Mouse (Mus musculus): ENCODE data around the gene Spint3. TPM values are rescaled to one million over a fixed set of nuclear protein-coding genes. Genes with fewer than 3 reads are reported as not detected.

Gene Spint3
- polyA plus RNA-seq (2017; shearing (Covaris generic)), result not detected

DNA sequence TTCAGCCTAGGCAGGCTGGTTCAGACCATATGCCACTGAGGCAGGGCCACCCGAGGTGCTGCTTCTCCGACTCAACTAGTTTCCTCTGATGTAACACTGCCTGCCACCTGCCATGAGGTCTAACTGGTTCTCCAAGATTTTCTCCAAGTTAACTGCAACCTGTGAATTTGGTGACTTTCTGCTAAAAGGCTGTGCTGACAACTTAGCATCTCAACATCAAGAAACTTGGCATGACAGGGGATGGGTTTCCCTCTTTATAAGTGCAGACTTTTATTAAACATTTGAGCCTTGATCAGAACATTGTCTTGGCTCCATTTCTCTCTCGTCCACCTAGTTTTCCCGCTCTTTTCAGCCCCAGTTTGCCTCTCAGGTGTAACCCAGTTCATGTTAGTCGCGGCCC lies at the start of gene Spint3:
Gene Spint3 (minus strand): TSS at position 101 of the 400 bp plus-strand sequence.

DNA sequence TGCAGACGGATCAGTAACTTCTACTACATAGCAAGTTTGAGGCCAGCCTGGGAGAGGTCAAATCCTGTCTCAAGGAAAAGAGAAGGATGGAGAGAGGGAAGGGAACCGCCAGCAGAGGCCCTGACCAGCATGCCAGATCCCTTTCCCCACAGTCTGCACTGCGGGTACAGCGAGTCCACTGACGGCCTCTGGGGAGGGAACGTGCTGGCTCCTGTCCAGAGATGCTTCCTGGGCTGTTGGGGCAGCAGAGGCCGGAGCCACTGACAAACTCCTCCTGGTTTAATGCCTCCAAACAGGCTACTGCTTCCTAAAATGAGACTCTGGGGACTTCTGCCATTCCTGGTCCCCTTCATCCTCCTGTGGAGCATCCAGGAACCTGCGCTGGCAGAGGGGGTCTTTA lies 40.2 kb upstream of the Spint3 start, which contains the start of the genes Wfdc6b and Wfdc8:
Gene Wfdc6b (plus strand): TSS at position 52 of the 400 bp plus-strand sequence.
Gene Wfdc8 (minus strand): TSS at position 156 of the 400 bp plus-strand sequence.

DNA sequence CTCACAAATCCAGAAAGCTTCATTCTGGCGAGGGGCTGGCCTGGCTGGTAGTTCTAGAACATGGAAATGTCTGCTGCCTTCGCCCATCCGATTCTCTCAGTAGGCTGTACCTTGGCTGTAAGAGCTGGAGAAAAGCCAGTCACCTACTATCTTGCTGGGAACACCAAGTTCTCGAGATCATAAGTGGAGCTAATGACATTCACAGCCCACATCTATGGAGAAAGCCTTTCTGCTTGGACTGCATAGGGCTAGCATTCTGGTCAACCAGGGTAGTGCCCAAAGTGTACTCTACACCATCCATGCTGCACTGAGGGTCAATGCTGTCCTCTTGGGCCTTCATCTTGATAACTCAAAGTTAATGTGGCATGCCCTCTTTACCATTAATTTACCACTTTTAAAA lies 20.2 kb upstream of the Spint3 start, which contains the start of gene Eppin:
Gene Eppin (minus strand): TSS at position 101 of the 400 bp plus-strand sequence.

DNA sequence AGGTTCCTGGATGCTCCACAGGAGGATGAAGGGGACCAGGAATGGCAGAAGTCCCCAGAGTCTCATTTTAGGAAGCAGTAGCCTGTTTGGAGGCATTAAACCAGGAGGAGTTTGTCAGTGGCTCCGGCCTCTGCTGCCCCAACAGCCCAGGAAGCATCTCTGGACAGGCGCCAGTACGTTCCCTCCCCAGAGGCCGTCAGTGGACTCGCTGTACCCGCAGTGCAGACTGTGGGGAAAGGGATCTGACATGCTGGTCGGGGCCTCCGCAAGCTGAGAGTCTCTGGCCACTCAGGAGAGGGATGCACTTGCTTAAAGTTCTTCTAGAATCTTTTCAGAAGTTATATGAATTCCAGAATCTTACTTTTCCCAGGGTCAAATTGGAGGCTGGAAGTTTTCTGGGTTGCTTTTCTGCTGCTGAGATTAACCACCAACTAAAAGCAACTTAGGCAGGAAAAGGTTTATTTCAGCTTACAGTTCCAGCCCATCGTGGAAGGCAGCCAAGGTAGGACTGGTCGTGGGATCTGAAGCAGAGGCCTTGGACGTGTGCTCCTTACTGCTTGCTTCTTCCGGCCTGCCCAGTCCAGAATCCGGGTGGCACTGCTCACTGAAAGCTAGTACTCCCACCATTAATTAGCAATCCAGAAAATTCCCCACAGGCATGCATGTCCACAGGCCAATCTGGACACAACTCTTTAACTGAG lies 11.9 kb upstream of the Spint3 start, which contains the start of gene Wfdc6a:
Gene Wfdc6a (minus strand): TSS at position 423 of the 701 bp plus-strand sequence.

DNA sequence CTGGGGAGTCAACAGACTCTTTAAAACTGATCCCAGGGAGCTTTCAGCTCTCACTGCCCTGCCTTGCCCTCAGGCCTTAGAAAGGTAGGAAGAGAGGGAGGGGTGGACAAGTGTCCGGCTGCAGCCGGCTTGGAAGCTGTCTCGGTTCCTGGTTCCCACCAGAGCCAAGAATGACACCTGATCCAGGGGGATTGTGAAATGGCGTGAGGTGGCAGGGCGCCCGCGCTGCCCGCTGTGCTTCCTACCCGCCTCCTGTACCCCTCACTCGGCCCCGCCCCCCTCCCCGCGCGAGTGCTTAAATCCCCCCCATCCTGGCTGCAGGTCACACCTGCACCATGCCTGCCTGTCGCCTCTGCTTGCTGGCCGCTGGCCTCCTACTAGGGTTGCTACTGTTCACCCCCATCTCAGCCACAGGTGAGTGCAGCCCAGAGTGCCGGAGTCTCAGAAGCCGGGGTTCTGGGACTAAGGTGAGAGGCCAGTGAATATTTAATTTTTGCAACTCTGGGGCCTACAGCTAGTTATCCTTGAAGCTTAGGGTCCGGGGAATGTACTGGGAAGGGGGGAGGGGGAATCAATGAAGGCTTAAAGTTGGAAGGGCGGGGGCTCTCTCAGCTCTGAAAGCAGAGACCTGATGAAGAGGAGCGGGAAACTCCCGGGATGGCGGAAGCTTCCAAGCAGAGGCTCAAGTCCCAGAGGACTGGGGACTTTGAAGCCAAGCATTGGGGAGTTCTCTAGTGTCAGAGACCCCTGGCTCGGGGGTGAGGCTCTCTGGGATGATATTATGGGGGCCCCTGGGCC lies 10.7 kb downstream of the Spint3 start, which contains the start of gene Wfdc2:
Gene Wfdc2 (plus strand): TSS at position 23 of the 798 bp plus-strand sequence.

Other genes with a start within 250 kb of the Spint3 start
- not detected for gene Svs5, start 240.7 kb downstream of the Spint3 start, polyA plus RNA-seq (2017; shearing (Covaris generic))
- 10 to 100 TPM in 1 of 2 experiments, 1 to 10 TPM in 1; 8.3 to 12.3 TPM for gene Slpi, start 184.4 kb downstream of the Spint3 start, polyA plus RNA-seq (2017; shearing (Covaris generic))
- gene Rbpjl, start 170.3 kb downstream of the Spint3 start, polyA plus RNA-seq (2017; shearing (Covaris generic)), result not detected
- not detected for gene Matn4, start 168.3 kb downstream of the Spint3 start, polyA plus RNA-seq (2017; shearing (Covaris generic))
- 10 to 100 TPM in 1 of 2 experiments, 1 to 10 TPM in 1; 2.1 to 10.2 TPM for gene Sdc4, start 129.6 kb downstream of the Spint3 start, polyA plus RNA-seq (2017; shearing (Covaris generic))
- 100 to 1,000 TPM; 109 to 126 TPM for gene Sys1, start 116.5 kb downstream of the Spint3 start, polyA plus RNA-seq (2017; shearing (Covaris generic))
- gene Gm20458, start 112.5 kb downstream of the Spint3 start, polyA plus RNA-seq (2017; shearing (Covaris generic)), result 10 to 100 TPM; 11.8 to 17.1 TPM
- under 1 TPM in 1 of 2 experiments, not detected in 1; 0.24 TPM for gene Trp53tg5, start 99.7 kb downstream of the Spint3 start, polyA plus RNA-seq (2017; shearing (Covaris generic))
- 1 to 10 TPM; 3.5 to 4.9 TPM for gene Dbndd2, start 87.4 kb downstream of the Spint3 start, polyA plus RNA-seq (2017; shearing (Covaris generic))
- gene Pigt, start 75.9 kb downstream of the Spint3 start, polyA plus RNA-seq (2017; shearing (Covaris generic)), result 10 to 100 TPM; 32.7 to 39.1 TPM
- gene Wfdc2, start 11.0 kb downstream of the Spint3 start, polyA plus RNA-seq (2017; shearing (Covaris generic)), result 1 to 10 TPM in 1 of 2 experiments, under 1 TPM in 1; 0.43 to 1.1 TPM
- not detected for gene Wfdc6a, start 12.0 kb upstream of the Spint3 start, polyA plus RNA-seq (2017; shearing (Covaris generic))
- not detected for gene Eppin, start 20.1 kb upstream of the Spint3 start, polyA plus RNA-seq (2017; shearing (Covaris generic))
- gene Wfdc6b, start 40.1 kb upstream of the Spint3 start, polyA plus RNA-seq (2017; shearing (Covaris generic)), result under 1 TPM in 1 of 2 experiments, not detected in 1; 0.28 TPM
- gene Wfdc8, start 40.2 kb upstream of the Spint3 start, polyA plus RNA-seq (2017; shearing (Covaris generic)), result under 1 TPM in 1 of 2 experiments, not detected in 1; 0.12 TPM
- gene Wfdc16, start 65.3 kb upstream of the Spint3 start, polyA plus RNA-seq (2017; shearing (Covaris generic)), result not detected
- gene Wfdc10, start 82.6 kb upstream of the Spint3 start, polyA plus RNA-seq (2017; shearing (Covaris generic)), result not detected
- gene Wfdc9, start 83.1 kb upstream of the Spint3 start, polyA plus RNA-seq (2017; shearing (Covaris generic)), result not detected
- not detected for gene Wfdc11, start 100.6 kb upstream of the Spint3 start, polyA plus RNA-seq (2017; shearing (Covaris generic))
- gene Wfdc13, start 111.6 kb upstream of the Spint3 start, polyA plus RNA-seq (2017; shearing (Covaris generic)), result not detected
- gene Spint4, start 125.0 kb upstream of the Spint3 start, polyA plus RNA-seq (2017; shearing (Covaris generic)), result not detected
- gene Spint5, start 141.8 kb upstream of the Spint3 start, polyA plus RNA-seq (2017; shearing (Covaris generic)), result not detected
- under 1 TPM in 1 of 2 experiments, not detected in 1; 0.49 TPM for gene Wfdc3, start 172.5 kb upstream of the Spint3 start, polyA plus RNA-seq (2017; shearing (Covaris generic))
- gene Dnttip1, start 172.5 kb upstream of the Spint3 start, polyA plus RNA-seq (2017; shearing (Covaris generic)), result 10 to 100 TPM; 64.6 to 68.8 TPM
- gene Ube2c, start 196.4 kb upstream of the Spint3 start, polyA plus RNA-seq (2017; shearing (Covaris generic)), result 10 to 100 TPM; 20.3 to 34.2 TPM
- not detected for gene Tnnc2, start 206.5 kb upstream of the Spint3 start, polyA plus RNA-seq (2017; shearing (Covaris generic))
- gene Snx21, start 212.4 kb upstream of the Spint3 start, polyA plus RNA-seq (2017; shearing (Covaris generic)), result 10 to 100 TPM in 1 of 2 experiments, 1 to 10 TPM in 1; 7.8 to 11.3 TPM
- gene Acot8, start 231.4 kb upstream of the Spint3 start, polyA plus RNA-seq (2017; shearing (Covaris generic)), result 10 to 100 TPM; 43.0 to 44.5 TPM
- gene Zswim3, start 231.6 kb upstream of the Spint3 start, polyA plus RNA-seq (2017; shearing (Covaris generic)), result 1 to 10 TPM; 4.5 to 9.6 TPM
- 10 to 100 TPM; 16.1 to 16.4 TPM for gene Zswim1, start 249.2 kb upstream of the Spint3 start, polyA plus RNA-seq (2017; shearing (Covaris generic))

All from activated CD4-positive, CD25-positive, alpha-beta regulatory T cell (primary cell).